Mouse (Mus musculus): Measurements from ENCODE around the gene Defa22.
"Not testable (repeated sequence)": the region's sequence is repeated elsewhere in the genome, so short reads cannot be mapped to it uniquely, and the experiment has no call there.

Gene Defa22

GRCm38 (mm10) chr8:21161977-21162376 lies at the start of gene Defa22:
TSS of gene Defa22 (plus strand) at chr8:21162277.
- not testable (repeated sequence) for DNase-seq

DNA sequence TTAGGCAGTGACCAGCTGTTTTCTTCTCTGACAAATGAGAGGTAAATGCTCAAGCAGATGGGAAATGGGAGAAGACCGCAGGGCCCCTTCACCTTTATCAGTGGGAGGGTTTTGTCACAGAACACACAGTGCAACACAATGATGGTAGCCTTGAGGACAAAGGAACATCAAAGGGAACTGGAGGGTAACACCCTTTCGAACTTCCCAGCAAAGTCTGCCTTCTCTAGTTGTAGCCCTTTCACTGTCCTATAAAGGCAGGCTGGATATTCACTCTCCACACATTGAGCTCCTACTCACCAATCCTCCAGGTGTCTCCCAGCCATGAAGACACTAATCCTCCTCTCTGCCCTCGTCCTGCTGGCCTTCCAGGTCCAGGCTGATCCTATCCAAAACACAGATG lies 27.7 kb upstream of the Defa22 start, which contains the start of gene Defa30:
Gene Defa30, plus strand, starts transcription at position 301 of the 400 bp plus-strand sequence.
- not testable (repeated sequence) for DNase-seq

DNA sequence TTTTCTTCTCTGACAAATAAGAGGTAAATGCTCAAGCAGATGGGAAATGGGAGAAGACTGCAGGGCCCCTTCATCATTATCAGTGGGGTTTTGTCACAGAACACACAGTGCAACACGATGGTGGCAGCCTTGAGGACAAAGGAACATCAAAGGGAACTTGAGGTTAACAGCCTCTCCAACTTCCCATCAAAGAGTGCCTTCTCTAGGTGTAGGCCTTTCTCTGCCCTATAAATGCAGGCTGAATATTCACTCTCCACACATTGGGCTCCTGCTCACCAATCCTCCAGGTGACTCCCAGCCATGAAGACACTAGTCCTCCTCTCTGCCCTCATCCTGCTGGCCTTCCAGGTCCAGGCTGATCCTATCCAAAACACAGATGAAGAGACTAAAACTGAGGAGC lies 29.2 kb downstream of the Defa22 start, which contains the start of gene Defa31:
Gene Defa31, plus strand, starts transcription at position 301 of the 400 bp plus-strand sequence.
- not testable (repeated sequence) for DNase-seq

DNA sequence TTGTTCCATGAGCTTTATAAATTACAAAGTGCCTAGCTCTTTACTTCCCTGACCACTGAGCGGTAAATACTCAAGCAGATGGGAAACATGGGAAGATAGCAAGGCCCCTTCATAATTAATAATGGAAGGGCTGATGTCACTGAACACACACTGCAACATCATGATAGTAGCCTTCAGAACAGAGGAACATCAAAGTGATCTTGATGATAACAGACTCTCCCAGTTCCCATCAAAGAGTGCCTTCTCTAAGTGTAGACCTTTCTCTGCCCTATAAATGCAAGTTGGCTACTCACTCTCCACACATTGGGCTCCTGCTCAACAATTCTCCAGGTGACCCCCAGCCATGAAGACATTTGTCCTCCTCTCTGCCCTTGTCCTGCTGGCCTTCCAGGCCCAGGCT lies 39.2 kb downstream of the Defa22 start, which contains the start of gene Gm15293:
Gene Gm15293, plus strand, starts transcription at position 301 of the 400 bp plus-strand sequence.
- DNase-seq: not testable (repeated sequence)
